Mouse (Mus musculus) limb, embryonic 10.5 days (tissue): ENCODE data around the gene Hp. TPM values are rescaled to one million over a fixed set of nuclear protein-coding genes. Genes with fewer than 3 reads are reported as not detected.

Experiments used
- DNase-seq: peaks from one replicate; pipeline ENCODE4 v3.0.0-alpha.2; 2017; ENCODE audit warnings: low spot score
- H3K27ac ChIP-seq: fragments of 300-500 bp; sonication (generic); 2 replicates; pipeline ENCODE4 v1.5.1; 2016; ENCODE audit warnings: mild to moderate bottlenecking
- H3K27me3 ChIP-seq: fragments of 300-500 bp; sonication (generic); 2 replicates; pipeline ENCODE4 v1.6.1; 2016; ENCODE audit warnings: low read depth, mild to moderate bottlenecking; ENCODE audit not compliant: poor library complexity, severe bottlenecking
- H3K36me3 ChIP-seq: fragments of 300-500 bp; sonication (generic); 2 replicates; pipeline ENCODE4 v1.6.1; 2016; ENCODE audit warnings: mild to moderate bottlenecking, moderate library complexity
- H3K4me1 ChIP-seq: fragments of 300-500 bp; sonication (generic); 2 replicates; pipeline ENCODE4 v1.6.1; 2016
- H3K4me3 ChIP-seq: fragments of 300-500 bp; sonication (generic); 2 replicates; pipeline ENCODE4 v1.5.1; 2016; ENCODE audit warnings: mild to moderate bottlenecking, moderate library complexity
- H3K9me3 ChIP-seq: fragments of 300-500 bp; sonication (generic); replicated peaks from 2 replicates; pipeline ENCODE4 v1.6.1; 2016; ENCODE audit warnings: mild to moderate bottlenecking
- WGBS: fragments of 180-500 bp; shearing (Covaris S2); methylation state at CpG from one replicate; pipeline ENCODE4 v1.1.7; 2016; 5-methylcytosine and 5-hydroxymethylcytosine counted together
- polyA plus RNA-seq: library from polyadenylated mRNA; unstranded; fragments of >200 nt; fragmentation: Nextera tagmentation; extraction: Ambion mirVana; gene quantifications from 2 replicates; pipeline ENCODE4 v1.2.1, GENCODE M21; 2016

Hp gene
- polyA plus RNA-seq, 1 experiment from 2014 or later, result 0.61 TPM

DNA sequence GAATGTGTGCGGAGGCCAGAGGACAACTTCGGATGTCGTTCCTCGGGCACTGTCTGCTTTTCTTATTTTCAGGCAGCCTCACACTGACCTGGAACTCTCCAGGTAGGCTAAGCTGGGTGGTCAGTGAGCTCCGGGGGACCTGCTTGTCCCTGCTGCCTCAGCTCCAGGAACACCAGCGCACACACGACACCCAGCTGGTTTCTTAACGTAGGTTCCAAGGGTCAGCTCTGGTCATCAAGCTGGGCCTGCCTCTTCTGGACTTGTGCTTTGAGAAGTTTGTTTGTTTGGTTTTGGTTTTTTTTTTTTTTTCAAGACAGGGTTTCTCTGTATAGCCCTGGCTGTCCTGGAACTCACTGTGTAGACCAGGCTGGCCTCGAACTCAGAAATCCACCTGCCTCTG is 11.9 kb upstream of the Hp start:
- no peaks in the 10 kb centered on the region for H3K9me3 ChIP-seq
- no peak overlapping the region for H3K27ac ChIP-seq
- no peaks in the 10 kb centered on the region for H3K4me1 ChIP-seq
- H3K36me3 ChIP-seq, result peaks cover 46% of the 10 kb centered on the region
- H3K27me3 ChIP-seq, result no peaks in the 10 kb centered on the region
- DNase-seq, result no peak
- H3K4me3 ChIP-seq, result no peak overlapping the region
- WGBS, result 88% methylated on average over 9 of the region's 9 CpGs

DNA sequence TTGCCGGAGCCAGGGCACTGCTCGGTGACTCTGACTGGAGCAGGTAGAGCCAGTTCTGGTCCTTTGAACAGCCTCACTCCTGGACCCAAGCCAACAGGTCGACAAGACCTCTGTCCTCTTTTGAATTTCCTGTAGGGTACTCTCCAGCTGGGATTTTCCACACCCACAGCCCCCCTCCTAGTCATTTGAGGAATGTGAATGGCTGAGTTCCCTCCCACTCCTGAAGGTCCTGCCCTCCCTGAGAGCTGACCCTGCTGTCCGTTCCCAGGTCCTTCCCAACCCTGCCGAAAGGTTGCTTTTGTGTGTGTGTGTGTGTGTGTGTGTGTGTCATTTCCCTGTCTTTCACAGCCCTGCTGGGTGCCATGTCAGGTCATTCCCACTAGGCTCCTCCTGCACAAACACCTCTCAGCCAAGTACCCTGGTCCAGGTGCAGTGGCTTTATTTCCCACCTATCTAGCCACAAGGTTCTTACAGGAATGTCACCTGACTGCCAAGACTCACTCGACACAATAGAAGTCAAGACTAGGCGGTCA is 8.1 kb upstream of the Hp start:
- H3K4me1 ChIP-seq, result no peaks in the 10 kb centered on the region
- WGBS, result 71% methylated on average over 7 of the region's 7 CpGs
- DNase-seq, result no peak

DNA sequence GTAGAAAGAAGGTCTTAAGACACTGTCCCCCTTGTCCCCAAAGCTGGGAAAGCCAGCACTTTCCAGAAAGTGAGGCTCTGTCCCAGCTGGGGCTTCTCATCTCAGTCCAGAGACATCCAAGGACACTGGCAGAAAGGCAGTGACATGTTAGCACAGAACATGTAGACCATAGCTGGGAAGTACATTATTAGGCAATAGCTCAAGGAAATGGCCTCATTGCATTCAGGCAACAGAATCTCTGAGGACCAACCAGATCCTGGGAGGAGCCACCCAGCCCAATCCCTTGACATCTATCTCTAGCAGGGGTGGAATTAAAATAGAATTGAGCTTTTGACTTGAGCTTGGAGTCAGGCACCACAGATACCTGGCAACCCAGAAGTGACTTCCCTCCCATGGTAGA is 6.7 kb upstream of the Hp start:
- Histone ChIP-seq H3K4me1 (no peaks in the 10 kb centered on the region), H3K27ac (no peak overlapping the region), H3K9me3 (no peaks in the 10 kb centered on the region), H3K36me3 (no peaks in the 10 kb centered on the region), H3K4me3 (no peak overlapping the region), H3K27me3 (no peaks in the 10 kb centered on the region)
- DNase-seq, result no peak

More for the DNA sequence above, 8.1 kb upstream of the Hp start:
- Histone ChIP-seq H3K27me3 (no peaks in the 10 kb centered on the region), H3K27ac (no peak overlapping the region), H3K9me3 (no peaks in the 10 kb centered on the region), H3K4me3 (no peak overlapping the region), H3K36me3 (peaks cover 8% of the 10 kb centered on the region)

DNA sequence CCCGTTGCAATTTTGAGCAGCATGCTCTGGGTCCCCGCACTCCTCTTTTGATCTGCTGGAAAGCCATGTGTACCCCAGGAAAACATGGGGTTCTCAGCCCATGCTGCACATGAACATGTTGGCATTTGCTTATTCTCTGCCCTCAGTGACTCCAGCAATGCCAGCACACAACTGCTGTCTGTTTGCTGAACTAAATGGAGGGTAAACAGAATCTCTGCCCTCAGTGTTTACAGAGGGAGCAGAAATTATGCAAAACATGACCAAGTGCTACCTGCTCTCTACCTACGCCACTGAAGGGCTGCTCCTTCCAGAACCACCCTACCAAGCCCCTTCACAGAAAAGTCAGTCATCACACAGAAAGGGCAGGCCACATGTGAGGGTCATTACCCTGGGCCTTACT is 5.9 kb upstream of the Hp start:
- Histone ChIP-seq H3K4me3 (no peak overlapping the region), H3K4me1 (no peaks in the 10 kb centered on the region), H3K9me3 (no peaks in the 10 kb centered on the region), H3K27ac (no peak overlapping the region), H3K27me3 (no peaks in the 10 kb centered on the region), H3K36me3 (no peaks in the 10 kb centered on the region)
- 80% methylated on average over 3 of the region's 3 CpGs for WGBS
- no peak for DNase-seq

DNA sequence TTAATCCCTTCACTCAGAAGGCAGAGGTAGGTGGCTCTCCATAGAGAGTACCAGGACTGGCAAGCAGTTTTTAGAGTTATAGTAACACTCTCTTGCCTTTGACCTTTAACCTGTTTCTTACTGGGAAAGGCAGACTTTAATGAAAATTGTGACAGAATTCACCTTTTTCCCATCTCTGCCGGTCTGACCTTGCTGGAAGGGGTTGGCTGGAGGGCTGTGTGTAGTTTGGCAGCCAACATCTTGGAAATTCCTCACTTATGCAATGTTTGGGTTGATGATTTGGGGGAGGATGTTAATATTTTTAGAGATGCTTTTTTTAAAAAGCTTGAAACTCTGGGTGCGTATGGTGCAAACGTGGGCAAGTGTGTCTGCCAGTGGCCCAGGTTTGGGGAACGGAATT is 5.3 kb upstream of the Hp start:
- H3K9me3 ChIP-seq, result no peaks in the 10 kb centered on the region
- H3K27ac ChIP-seq, result no peak overlapping the region
- WGBS, result 85% methylated on average over 4 of the region's 4 CpGs
- no peak for DNase-seq
- no peaks in the 10 kb centered on the region for H3K27me3 ChIP-seq
- H3K36me3 ChIP-seq, result no peaks in the 10 kb centered on the region
- H3K4me3 ChIP-seq, result no peak overlapping the region
- H3K4me1 ChIP-seq, result no peaks in the 10 kb centered on the region

DNA sequence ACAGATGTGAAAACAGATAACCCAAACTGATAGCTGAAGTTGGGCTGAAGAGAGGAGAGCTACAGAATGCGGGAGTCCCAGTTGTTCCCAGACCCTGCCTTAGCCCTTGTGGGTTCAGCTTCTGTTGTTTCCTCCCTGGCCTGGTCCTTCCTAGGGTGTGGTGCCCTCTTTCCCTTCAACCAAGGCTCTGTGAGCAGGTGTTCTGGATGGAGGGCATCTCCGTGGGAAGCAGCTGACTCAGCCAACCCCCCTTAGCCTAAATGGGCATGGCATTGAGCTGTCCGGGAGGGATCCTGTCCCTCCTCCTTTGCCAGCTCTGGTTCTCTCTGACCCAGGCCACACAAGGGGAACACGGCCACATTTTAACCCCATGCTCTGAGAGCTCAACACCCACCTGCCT is 2.7 kb downstream of the Hp start:
- Histone ChIP-seq H3K27me3 (no peaks in the 10 kb centered on the region), H3K4me1 (no peaks in the 10 kb centered on the region), H3K36me3 (peaks cover 11% of the 10 kb centered on the region; the same call in 1 of the 2 replicates), H3K27ac (no peak overlapping the region), H3K9me3 (no peaks in the 10 kb centered on the region), H3K4me3 (no peak overlapping the region)
- no peak for DNase-seq
- WGBS, result 82% methylated on average over 4 of the region's 4 CpGs

DNA sequence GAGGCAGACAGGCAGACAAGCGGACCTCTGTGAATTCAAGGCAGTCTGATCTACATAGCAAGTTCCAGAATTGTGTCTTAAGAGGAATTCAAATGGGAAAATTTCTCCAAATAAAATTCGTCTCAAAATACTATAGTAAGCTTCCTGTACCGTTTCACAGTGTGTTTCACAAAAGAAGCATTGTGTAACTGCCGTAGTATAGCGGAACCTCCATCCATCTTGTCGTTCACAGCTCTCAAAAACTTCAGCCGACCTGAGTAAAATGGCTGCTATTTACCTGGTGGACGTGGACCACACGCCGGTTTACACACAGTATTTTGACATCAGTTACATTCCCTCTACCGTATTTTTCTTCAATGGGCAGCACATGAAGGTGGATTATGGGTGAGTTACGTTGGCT is 7.8 kb downstream of the Hp start:
- no peaks in the 10 kb centered on the region for H3K9me3 ChIP-seq
- no peaks in the 10 kb centered on the region for H3K27me3 ChIP-seq
- no peak overlapping the region for H3K4me3 ChIP-seq
- 91% methylated on average over 12 of the region's 12 CpGs for WGBS
- DNase-seq, result no peak
- peaks cover 28% of the 10 kb centered on the region for H3K36me3 ChIP-seq
- H3K27ac ChIP-seq, result no peak overlapping the region
- peaks cover 7% of the 10 kb centered on the region for H3K4me1 ChIP-seq

DNA sequence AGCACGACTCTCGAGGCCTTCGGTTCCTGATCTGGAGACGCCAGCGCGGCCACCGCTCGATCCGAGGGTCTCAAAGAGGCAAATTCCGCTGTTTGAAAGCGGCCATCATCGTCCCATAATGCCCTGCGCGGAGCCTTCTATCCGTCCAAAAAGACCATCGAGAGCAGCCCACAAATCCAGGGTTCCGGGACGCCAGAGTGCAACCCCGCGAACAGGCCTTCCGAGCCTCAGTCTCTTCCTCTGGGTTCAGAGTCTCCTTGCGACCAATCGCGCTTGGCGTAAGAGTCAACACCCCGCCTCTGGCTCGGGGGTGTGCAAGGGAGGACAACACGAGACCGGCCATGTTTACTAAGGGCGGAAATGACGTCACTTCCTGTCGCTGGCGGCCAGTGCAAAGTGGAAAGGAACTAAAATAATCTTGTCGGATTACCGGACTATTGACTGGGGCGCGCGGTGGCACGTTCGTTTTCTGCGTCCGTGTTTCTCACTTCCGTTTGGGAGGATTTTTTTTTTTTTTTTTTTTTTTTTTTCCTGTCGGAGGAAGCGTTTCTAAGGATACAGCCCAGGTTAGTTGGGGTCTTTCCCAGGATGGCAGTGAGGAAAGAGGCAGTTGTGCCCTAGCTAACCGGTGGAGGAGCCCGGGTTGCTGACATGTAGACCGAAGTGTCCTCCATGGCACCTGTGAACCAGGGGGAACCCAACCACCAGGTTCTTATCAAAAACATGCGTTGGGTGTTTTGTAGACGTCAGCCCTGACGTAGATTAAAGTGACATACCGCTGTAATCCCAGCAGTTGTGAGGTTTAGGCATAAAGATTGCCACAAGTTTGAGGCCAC is 13.3 kb downstream of the Hp start, which contains the start of the genes Dhx38 and Txnl4b:
TSS of gene Dhx38 (minus strand) at position 364 of the 836 bp plus-strand sequence.
TSS of gene Txnl4b (plus strand) at position 395 of the 836 bp plus-strand sequence.
- under 1% methylated on average over 52 of the region's 52 CpGs for WGBS
- peak within 1 kb of the TSS; percentile 90 for H3K4me3 ChIP-seq
- peak within 1 kb of the TSS; percentile 93 for H3K27ac ChIP-seq
- no peaks in the 10 kb centered on the region for H3K9me3 ChIP-seq
- peaks cover 36% of the 10 kb centered on the region for H3K36me3 ChIP-seq
- DNase-seq, result peak; percentile 97
- H3K4me1 ChIP-seq, result peaks cover 18% of the 10 kb centered on the region
- no peaks in the 10 kb centered on the region for H3K27me3 ChIP-seq

DNA sequence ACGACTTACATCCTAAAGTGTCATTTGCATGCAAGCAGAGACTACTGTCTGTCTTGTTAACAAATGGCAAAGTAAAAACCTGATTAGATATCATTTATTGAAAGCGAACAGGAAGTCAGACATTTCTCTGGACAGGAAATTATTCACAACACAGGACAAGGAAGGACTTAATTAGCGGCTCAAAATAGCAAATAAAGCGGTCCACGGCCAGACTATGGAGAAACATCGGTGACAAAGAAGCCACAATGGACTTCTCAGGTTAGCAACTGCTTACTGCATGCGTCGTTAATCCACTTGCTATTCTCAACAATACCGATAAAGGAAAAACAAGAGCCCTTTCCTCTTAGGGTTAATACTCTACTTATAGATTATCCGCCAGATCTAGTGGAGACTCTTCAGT is 14.2 kb downstream of the Hp start:
- no peak for DNase-seq
- WGBS, result 4% methylated on average over 10 of the region's 10 CpGs
- Histone ChIP-seq H3K4me1 (peaks cover 18% of the 10 kb centered on the region), H3K36me3 (peaks cover 38% of the 10 kb centered on the region), H3K9me3 (no peaks in the 10 kb centered on the region), H3K27me3 (no peaks in the 10 kb centered on the region), H3K4me3 (peak overlapping the region; percentile 90), H3K27ac (peak overlapping the region; percentile 93)

DNA sequence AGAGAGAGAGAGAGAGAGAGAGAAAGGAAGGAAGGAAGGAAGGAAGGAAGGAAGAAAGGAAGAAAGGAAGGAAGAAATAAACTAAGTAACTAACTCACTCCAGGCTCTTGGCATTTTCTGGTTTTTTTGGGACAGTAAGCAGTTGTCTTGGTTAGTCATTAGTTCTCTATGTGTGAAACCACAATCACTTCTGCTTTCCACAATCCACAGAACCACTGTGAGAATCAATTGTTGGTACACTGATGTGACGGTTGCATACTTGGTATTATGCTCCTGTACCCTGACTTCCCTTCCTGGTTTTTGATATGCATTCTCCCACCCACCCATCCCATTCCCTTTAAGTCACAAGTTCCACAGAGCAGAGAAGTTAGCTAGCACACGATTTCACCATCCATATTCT is 15.1 kb downstream of the Hp start:
- no peak for DNase-seq
- Histone ChIP-seq H3K4me3 (no peak overlapping the region), H3K27ac (no peak overlapping the region), H3K4me1 (peaks cover 18% of the 10 kb centered on the region), H3K36me3 (peaks cover 40% of the 10 kb centered on the region), H3K9me3 (no peaks in the 10 kb centered on the region), H3K27me3 (no peaks in the 10 kb centered on the region)
- 85% methylated on average over 2 of the region's 2 CpGs for WGBS

DNA sequence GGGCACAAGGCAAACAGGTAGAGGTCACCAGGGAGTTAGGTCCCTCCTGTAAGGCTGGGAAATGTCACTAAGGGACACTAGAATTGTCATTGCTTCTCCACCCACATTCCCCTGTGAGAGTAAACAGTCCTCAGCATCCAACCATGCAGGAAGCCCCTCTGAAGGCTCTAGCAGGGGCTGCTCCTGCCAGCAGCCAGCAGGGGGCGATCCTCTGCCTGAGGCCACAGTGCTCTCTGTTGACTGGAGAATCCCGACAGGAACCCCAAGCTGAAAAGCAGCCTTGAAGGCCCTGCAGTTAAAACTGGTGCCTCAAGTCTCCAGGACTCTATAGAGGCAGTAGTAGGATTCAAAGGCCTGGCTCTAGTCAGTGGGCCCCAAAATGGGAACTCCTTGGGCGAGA is 27.3 kb downstream of the Hp start:
- Histone ChIP-seq H3K27me3 (no peaks in the 10 kb centered on the region), H3K4me1 (no peaks in the 10 kb centered on the region), H3K9me3 (no peaks in the 10 kb centered on the region), H3K36me3 (peaks cover 100% of the 10 kb centered on the region), H3K4me3 (no peak overlapping the region), H3K27ac (no peak overlapping the region)
- DNase-seq, result peak; percentile 60
- 46% methylated on average over 3 of the region's 3 CpGs for WGBS

DNA sequence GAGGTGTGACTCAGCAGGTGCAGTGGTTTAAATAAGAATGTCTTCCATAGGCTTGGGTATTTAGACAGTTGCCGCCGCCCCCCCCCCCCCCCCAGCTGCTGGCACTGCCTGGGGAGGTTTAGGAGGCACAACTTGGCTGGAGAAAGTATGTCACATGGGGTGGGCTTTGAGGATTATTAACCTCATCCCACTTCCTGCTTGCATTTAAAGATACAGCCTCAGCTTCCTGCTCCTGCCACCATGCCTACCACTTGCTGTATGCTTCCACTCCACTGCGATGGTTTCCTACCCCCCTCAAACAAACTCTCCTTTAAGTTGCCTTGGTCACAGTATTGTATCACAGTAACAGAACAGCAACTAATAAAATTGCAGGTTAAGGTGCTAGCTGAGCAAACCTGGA is 34.9 kb downstream of the Hp start:
- no peak overlapping the region for H3K4me3 ChIP-seq
- no peaks in the 10 kb centered on the region for H3K27me3 ChIP-seq
- WGBS, result 52% methylated on average over 3 of the region's 3 CpGs
- peaks cover 37% of the 10 kb centered on the region for H3K36me3 ChIP-seq
- H3K4me1 ChIP-seq, result no peaks in the 10 kb centered on the region
- H3K27ac ChIP-seq, result no peak overlapping the region
- H3K9me3 ChIP-seq, result no peaks in the 10 kb centered on the region
- no peak for DNase-seq

DNA sequence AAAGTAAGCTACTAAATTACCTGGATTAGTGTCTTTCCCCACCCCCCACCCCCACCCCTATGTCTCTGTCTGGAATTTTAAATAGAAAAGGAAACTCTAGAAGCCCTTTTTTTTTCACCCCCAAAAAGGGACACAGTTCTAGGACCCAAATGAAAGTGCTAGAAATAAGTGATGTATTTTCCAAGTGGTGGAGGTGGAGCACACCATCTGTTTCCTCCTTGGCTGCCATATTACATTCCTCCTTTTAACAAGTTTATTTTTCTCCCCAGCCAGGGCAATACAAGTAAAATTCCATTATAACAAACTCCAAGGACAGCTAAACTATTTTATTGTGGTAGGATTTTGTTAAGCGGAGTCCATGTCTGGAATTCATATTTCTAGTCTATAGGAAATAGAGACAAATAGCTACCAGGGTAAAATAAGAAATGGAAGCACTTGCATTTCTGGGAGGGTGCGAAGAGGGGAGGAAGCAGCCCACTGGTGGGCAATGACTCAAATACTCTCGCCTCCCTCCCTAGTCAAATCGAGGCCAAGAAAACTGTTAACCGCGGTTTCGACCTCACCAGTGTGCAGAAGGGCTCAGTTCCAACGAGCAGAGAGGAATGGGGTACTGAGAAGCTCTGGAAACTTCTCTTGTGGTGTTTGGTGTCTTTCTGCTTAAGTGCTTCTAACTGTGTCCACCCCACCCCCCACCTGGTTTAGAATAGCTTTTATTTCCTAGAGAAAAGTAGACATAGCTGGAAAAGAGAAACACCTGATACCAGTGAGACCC is 36.0 kb downstream of the Hp start:
- Histone ChIP-seq H3K4me3 (no peak overlapping the region), H3K27ac (no peak overlapping the region), H3K4me1 (no peaks in the 10 kb centered on the region), H3K36me3 (peaks cover 26% of the 10 kb centered on the region), H3K27me3 (no peaks in the 10 kb centered on the region), H3K9me3 (no peaks in the 10 kb centered on the region)
- DNase-seq, result no peak
- 86% methylated on average over 8 of the region's 8 CpGs for WGBS
